Comparison of ENCODE assay signal across 8 mouse cellular contexts in genomic region chr7:3707027-3707426, GRCm38 (mm10). TPM values are rescaled to one million over a fixed set of nuclear protein-coding genes. Genes with fewer than 3 reads are reported as not detected.
DNase-seq lines count a peak whose midpoint lies in the region; ATAC-seq and TF ChIP-seq lines count a peak whose summit lies in the region.

No protein-coding gene starts in this region.

- H3K9me3 ChIP-seq in liver, embryonic 11.5 days (ENCODE audit: control insufficient read depth, low read length), result no peaks in the 10 kb centered on the region
- H3K9me3 ChIP-seq in stomach, postnatal 0 days (ENCODE audit: control insufficient read depth, low read length), result no peaks in the 10 kb centered on the region

- H3K4me1 ChIP-seq in liver, embryonic 11.5 days (replicated peaks; ENCODE audit: control insufficient read depth, insufficient read depth, low read length), result peaks cover 7% of the 10 kb centered on the region; the same call in 1 of the 2 replicates
- peaks cover 4% of the 10 kb centered on the region; the same call in 1 of the 2 replicates for H3K4me1 ChIP-seq in stomach, postnatal 0 days (replicated peaks; ENCODE audit: control insufficient read depth, insufficient read depth)

- peak overlapping the region; percentile 95 for H3K4me3 ChIP-seq in liver, embryonic 11.5 days (ENCODE audit: low read depth, low read length)
- no peak overlapping the region for H3K4me3 ChIP-seq in stomach, postnatal 0 days (ENCODE audit: low read depth, low read length)

- peak; percentile 5 for DNase-seq in cerebellum, adult 9-11 months
- DNase-seq in cerebellum, postnatal 4 days (ENCODE audit: low spot score in 2 of 2), result no peak
- DNase-seq in spleen, postnatal 36 days (ENCODE audit: low spot score in 2 of 2), result peak; percentile 59 to 66
- DNase-seq in spleen, postnatal 4 days (ENCODE audit: low spot score in 2 of 2), result no peak
- no peak for DNase-seq in liver, embryonic 11.5 days (ENCODE audit: low spot score)
- DNase-seq in stomach, postnatal 0 days (ENCODE audit: low spot score), result peak; percentile 36
- no peak for DNase-seq in ovary, postnatal 10 days (ENCODE audit: low spot score)

- H3K36me3 ChIP-seq in liver, embryonic 11.5 days (ENCODE audit: control insufficient read depth, insufficient read depth, low read length), result peaks cover 23% of the 10 kb centered on the region
- peaks cover 8% of the 10 kb centered on the region for H3K36me3 ChIP-seq in stomach, postnatal 0 days (ENCODE audit: control insufficient read depth, insufficient read depth, low read length)

- H3K4me2 ChIP-seq in liver, embryonic 11.5 days, result peak overlapping the region; percentile 94
- no peak overlapping the region for H3K4me2 ChIP-seq in stomach, postnatal 0 days (replicated peaks; ENCODE audit: low read depth)

- no peaks in the 10 kb centered on the region for H3K27me3 ChIP-seq in liver, embryonic 11.5 days (replicated peaks; ENCODE audit: control insufficient read depth, insufficient read depth, low read length)
- H3K27me3 ChIP-seq in stomach, postnatal 0 days (ENCODE audit: control insufficient read depth, insufficient read depth, low read length), result no peaks in the 10 kb centered on the region

- H3K9ac ChIP-seq in liver, embryonic 11.5 days (ENCODE audit: low read depth, low read length), result peak overlapping the region; percentile 98; the same call in 1 of the 2 replicates
- peak overlapping the region; percentile 41; the same call in 1 of the 2 replicates for H3K9ac ChIP-seq in stomach, postnatal 0 days (ENCODE audit: low read length)

- WGBS in liver, embryonic 11.5 days, result 28% methylated on average over 4 of the region's 4 CpGs
- 54% methylated on average over 4 of the region's 4 CpGs for WGBS in stomach, postnatal 0 days

- no peak for TF ChIP-seq EP300 in stomach, postnatal 0 days (optimal IDR thresholded peaks at IDR 0.05)

- no peak for TF ChIP-seq CTCF in stomach, postnatal 0 days (IDR thresholded peaks at IDR 0.05; ENCODE audit: low read depth)

- peak; percentile 3; the same call in 1 of the 2 replicates for ATAC-seq in liver, embryonic 11.5 days (replicated peaks; ENCODE audit: low FRiP score)
- ATAC-seq in stomach, postnatal 0 days (ENCODE audit: low FRiP score, low TSS enrichment), result peak; percentile 57
- ATAC-seq in frontal cortex, adult (ENCODE audit: low TSS enrichment), result no peak

- H3K27ac ChIP-seq in liver, embryonic 11.5 days (ENCODE audit: low read depth, low read length), result peak overlapping the region; percentile 95
- H3K27ac ChIP-seq in stomach, postnatal 0 days (replicated peaks), result no peak overlapping the region

RNA-seq across cellular contexts. Expression of gene Rps9, which starts 3.2 kb away (rescaled TPM):
- polyA plus RNA-seq in liver, embryonic 11.5 days (2014; fragmentation: Nextera tagmentation; extraction: Ambion mirVana), result 1,767 and 1,846 TPM in 2 replicates
- polyA plus RNA-seq in stomach, postnatal 0 days (2015; fragmentation: Nextera tagmentation; extraction: Ambion mirVana), result 1,098 and 1,141 TPM in 2 replicates

RNA-seq across cellular contexts. Expression of gene Pirb, which starts 13.2 kb away (rescaled TPM):
- polyA plus RNA-seq in liver, embryonic 11.5 days (2014; fragmentation: Nextera tagmentation; extraction: Ambion mirVana), result 1.0 and 1.3 TPM in 2 replicates
- 0.82 and 1.0 TPM in 2 replicates for polyA plus RNA-seq in stomach, postnatal 0 days (2015; fragmentation: Nextera tagmentation; extraction: Ambion mirVana)

RNA-seq across cellular contexts. Expression of gene Mboat7, which starts 13.7 kb away (rescaled TPM):
- 35.7 and 36.7 TPM in 2 replicates for polyA plus RNA-seq in liver, embryonic 11.5 days (2014; fragmentation: Nextera tagmentation; extraction: Ambion mirVana)
- polyA plus RNA-seq in stomach, postnatal 0 days (2015; fragmentation: Nextera tagmentation; extraction: Ambion mirVana), result 27.1 and 28.3 TPM in 2 replicates

RNA-seq across cellular contexts. Expression of gene Tsen34, which starts 14.4 kb away (rescaled TPM):
- polyA plus RNA-seq in liver, embryonic 11.5 days (2014; fragmentation: Nextera tagmentation; extraction: Ambion mirVana), result 103 and 106 TPM in 2 replicates
- 143 TPM in 2 replicates for polyA plus RNA-seq in stomach, postnatal 0 days (2015; fragmentation: Nextera tagmentation; extraction: Ambion mirVana)

RNA-seq across cellular contexts. Expression of gene Tmc4, which starts 29.7 kb away (rescaled TPM):
- 10.0 and 12.1 TPM in 2 replicates for polyA plus RNA-seq in liver, embryonic 11.5 days (2014; fragmentation: Nextera tagmentation; extraction: Ambion mirVana)
- 70.1 and 77.4 TPM in 2 replicates for polyA plus RNA-seq in stomach, postnatal 0 days (2015; fragmentation: Nextera tagmentation; extraction: Ambion mirVana)

Comparison
In these comparisons a context has a peak if more than half of its experiments do, and no peak if none do; other contexts are left out.
1. DNase-seq: peak in cerebellum, adult 9-11 months (single experiment), spleen, postnatal 36 days (2 of 2) and stomach, postnatal 0 days (single experiment); none in cerebellum, postnatal 4 days (0 of 2), spleen, postnatal 4 days (0 of 2), liver, embryonic 11.5 days (single experiment) and ovary, postnatal 10 days (single experiment).